Mouse (Mus musculus) spleen, adult 2 months (tissue): ENCODE results near the gene Arl13b.

Source experiments
- CTCF ChIP-seq: fragments of 200-500 bp; IDR thresholded peaks from 2 replicates; pipeline ENCODE4 v1.5.1; 2011; ENCODE audit warnings: mild to moderate bottlenecking, inconsistent platforms; ENCODE audit not compliant: insufficient read depth, insufficient read length, insufficient replicate concordance; ENCODE audit errors: extremely low read depth
- POLR2A ChIP-seq: fragments of 200-500 bp; IDR thresholded peaks from 2 replicates; pipeline ENCODE4 v1.6.1; 2011; ENCODE audit warnings: low read depth, low read length, inconsistent platforms

- TF ChIP-seq POLR2A (no peak), CTCF (no peak)
Observed at GRCm38 (mm10) chr16:62776034-62776433, 70.8 kb downstream of the Arl13b start.
